Mouse (Mus musculus) heart, postnatal 14 days (tissue): ENCODE results near the gene Gm20388. TPM values are rescaled to one million over a fixed set of nuclear protein-coding genes. Genes with fewer than 3 reads are reported as not detected.
"Not testable (repeated sequence)": the region's sequence is repeated elsewhere in the genome, so short reads cannot be mapped to it uniquely, and the experiment has no call there.

ENCODE experiments used
- DNase-seq, 2 experiments: peaks; one replicate each; pipeline ENCODE4 v3.0.0; 2021 to 2022
- intact Hi-C: fragments of 180-260 bp; cut with DNase I; formaldehyde crosslinking; loops from one replicate; pipeline ENCODE4 v1.15.1; 2025
- total RNA-seq, 2 experiments: library from RNA; stranded (reverse); gene quantifications; 2 replicates each; pipeline ENCODE4 v1.2.3; 2021

The Gm20388 gene
- total RNA-seq, 2 experiments from 2014 or later: 0.24 TPM; not detected in 1

GRCm38 (mm10) chr8:120315644-120316043 lies 405.0 kb downstream of the Gm20388 start:
- DNase-seq: no peak
- intact Hi-C loops: no loop called here

DNA sequence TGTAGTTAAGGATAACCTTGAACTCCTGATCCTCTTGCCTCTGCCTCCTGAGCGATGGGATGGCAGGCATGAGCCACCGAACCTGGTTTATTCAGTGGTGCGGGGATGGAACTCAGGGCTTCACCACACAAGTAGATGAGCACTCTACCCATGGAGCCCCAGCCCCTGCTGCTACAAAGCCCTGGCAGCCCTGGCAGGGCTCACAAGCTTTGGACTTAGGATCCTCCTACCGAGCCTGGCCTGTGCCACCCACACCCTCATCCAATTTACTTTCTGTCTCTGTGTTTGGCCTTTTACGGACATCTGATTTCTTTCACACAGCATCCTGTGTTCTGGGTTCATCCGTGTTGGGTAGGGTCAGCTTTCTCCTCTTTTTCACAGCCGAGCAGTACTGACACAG lies 406.1 kb downstream of the Gm20388 start:
- DNase-seq: no peak
- intact Hi-C loops: no loop called here

DNA sequence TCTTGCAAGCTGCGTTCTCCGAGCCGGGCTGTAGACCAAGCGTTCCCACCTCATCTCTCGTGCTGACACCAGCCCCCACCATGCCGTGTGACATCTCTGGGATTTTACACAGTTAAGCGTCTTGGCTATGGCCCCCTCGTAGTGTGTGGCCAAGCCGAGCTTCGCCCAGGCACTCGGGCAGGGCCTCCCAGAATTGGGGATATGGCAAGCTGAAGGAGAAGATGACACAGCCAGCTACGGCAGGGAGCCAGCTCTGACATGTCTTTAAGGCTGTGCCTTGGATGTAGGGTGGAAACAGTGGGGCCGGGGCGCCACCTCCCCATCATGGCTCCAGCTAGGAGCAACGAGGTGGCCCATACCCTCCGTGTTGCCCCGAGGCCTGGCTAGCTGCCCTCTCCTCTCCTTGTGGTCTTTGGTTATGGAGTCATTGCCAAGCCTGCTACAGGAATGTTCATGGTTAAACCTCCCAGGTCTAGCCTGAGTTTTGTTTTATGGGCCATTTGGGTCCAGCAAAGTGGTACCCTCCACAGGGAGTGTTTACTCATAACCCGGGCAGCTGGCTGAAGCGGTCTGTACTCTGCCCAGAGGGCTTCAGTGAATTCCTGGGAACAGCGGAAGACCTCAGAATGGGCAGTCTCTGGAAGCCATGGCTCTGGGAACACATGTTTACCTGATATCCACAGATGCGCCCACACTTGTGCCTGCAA lies 406.6 kb downstream of the Gm20388 start:
- intact Hi-C loops: no loop called here
- no peak for DNase-seq

DNA sequence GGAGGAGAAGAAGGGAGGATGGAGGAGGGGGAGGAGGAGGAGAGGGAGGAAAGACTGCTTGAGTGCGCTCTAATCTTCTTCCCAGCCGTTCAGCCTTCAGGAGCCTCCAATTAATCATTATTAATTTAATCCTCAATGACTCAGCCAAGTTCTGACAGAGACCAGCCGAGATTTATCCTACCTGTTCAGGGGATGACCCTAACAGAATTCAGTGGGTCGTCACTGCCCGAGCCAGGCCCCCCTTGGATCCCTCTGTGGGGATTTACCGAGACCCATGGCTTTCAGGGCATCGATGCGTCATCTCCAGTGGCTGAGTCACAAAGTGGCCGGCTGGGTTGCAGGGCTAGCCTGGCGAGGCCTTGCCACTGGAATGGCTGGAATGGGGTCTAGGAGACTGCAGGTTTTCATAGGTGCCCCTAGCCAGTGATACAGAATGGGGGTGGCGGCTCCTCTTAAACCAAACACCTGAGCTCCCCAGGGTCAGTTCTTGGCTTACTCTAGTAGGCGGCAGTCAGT lies 407.9 kb downstream of the Gm20388 start:
- intact Hi-C loops: loop anchor here (2.0 kb wide), 2 partner anchors 18 to 30 kb away; no protein-coding TSS in a partner anchor
- DNase-seq: no peak

GRCm38 (mm10) chr8:120319449-120319848 lies 408.8 kb downstream of the Gm20388 start:
- DNase-seq: peak; percentile 81 to 89
- intact Hi-C loops: loop anchor here (1.0 to 2.0 kb wide), 3 partner anchors 19 to 140 kb away; no protein-coding TSS in a partner anchor

- intact Hi-C loops: loop anchor here (5.0 kb wide), 1 partner anchor 277 kb away; no protein-coding TSS in a partner anchor
- DNase-seq: no peak
Measured at GRCm38 (mm10) chr8:120320146-120320545, 409.5 kb downstream of the Gm20388 start.

DNA sequence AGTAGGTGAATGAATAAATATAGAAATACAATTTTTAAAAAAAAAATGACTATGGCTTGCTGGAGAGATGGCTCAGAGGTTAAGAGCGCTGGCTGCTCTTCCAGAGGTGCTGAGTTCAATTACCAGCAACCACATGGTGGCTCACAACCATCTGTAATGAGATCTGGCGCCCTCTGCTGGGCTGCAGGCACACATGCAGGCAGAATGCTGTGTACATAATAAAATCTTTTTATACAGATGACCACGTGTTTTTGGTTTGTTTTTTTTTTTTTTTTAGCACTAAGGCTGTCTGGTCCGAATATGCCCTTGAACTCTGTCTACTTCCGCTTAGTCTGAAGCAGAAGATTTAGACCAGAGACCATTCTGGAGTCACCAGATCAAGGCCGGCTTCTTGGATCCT lies 411.1 kb downstream of the Gm20388 start:
- DNase-seq: peak in 1 of 2 experiments; percentile 40
- intact Hi-C loops: loop anchor here (5.0 kb wide), 1 partner anchor 276 kb away; no protein-coding TSS in a partner anchor

DNA sequence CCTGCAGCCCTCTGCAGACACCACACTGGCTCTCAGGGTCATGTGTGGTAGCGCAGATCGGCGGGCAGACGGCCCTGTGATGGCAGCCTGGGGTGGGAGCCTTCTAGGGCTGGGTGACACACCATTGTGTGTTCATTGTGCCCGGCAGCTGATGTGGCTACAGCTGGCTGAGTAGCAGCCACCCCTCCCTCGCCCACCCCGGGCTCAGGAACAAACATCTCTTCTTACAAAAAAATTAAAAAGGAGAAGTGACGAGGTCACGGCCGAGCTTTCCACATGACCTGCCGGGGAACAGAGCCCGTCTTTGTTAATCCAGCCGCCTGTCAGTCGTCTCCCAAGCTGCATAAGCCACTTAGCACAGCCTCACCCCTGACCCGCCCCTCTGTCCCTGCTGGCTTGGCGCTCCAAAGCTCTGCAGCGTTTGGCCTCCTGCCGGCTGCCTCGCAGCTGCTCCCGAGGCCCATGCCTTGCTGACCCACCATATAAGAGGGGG lies 412.4 kb downstream of the Gm20388 start:
- DNase-seq: peak; percentile 67 to 75
- intact Hi-C loops: loop anchor here (5.0 kb wide), 1 partner anchor 274 kb away; no protein-coding TSS in a partner anchor

DNA sequence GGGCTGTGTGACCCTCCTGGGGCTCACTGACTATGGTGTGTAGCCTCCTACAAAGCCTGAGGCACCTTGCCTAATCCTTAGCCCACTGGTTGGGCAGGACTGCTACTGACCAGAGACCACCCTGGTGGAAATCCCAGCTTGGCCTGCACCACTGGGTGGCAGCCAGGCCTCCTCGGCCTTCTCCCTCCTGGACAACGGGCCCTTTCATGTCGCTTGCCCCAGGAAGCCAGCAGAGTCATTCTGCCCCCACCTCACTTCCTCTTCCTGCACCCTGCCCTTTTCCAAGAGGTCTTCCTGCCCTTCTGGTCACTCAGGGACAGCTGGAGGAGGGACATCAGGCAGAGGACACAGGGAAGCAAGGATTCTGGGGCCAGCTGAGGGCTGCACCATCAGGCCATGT lies 413.9 kb downstream of the Gm20388 start:
- DNase-seq: no peak
- intact Hi-C loops: loop anchor here (2.0 to 5.0 kb wide), 2 partner anchors 42 to 273 kb away; no protein-coding TSS in a partner anchor

- intact Hi-C loops: loop anchor here (2.0 kb wide), 1 partner anchor 42 kb away; no protein-coding TSS in a partner anchor
Measured at GRCm38 (mm10) chr8:120325172-120325767, 414.6 kb downstream of the Gm20388 start.

GRCm38 (mm10) chr8:120327131-120327554 lies 416.5 kb downstream of the Gm20388 start:
- intact Hi-C loops: no loop called here
- peak in 1 of 2 experiments; percentile 57 for DNase-seq

More at GRCm38 (mm10) chr8:120325172-120325767, 414.6 kb downstream of the Gm20388 start:
- no peak for DNase-seq

DNA sequence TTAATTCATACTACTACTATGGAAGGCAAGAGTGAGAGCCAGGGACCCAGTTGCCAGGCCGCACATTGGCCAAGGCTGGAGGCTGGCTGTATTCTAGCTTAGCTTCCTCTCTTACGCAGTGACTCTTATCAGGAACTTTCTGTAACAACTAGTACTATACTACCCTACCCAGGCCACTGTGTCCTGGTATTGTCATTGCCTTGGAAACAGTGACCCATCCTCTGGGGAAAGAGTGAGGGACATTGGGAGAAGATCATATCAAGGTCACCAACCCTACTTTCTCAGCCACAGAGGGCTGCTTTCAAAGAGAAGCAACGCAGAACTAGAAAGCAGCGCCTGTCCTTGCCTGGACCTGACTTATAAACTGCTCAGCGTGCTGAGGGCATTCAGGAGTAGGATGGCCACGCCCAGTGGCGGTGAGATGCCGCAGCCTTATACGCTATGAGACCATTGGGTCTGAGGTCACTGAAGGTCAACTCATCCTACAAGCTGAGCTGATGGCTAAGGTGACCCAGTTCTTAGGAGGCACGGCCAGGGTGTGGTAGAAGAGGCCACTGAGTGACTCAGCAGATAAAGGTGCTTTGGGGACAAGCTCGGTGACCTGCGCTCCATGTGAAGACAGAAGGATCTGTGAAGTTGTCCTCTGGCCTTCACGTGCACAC lies 417.9 kb downstream of the Gm20388 start:
- no peak for DNase-seq
- intact Hi-C loops: loop anchor here (2.0 kb wide), 1 partner anchor 206 kb away; no protein-coding TSS in a partner anchor

GRCm38 (mm10) chr8:120329030-120329748 lies 418.5 kb downstream of the Gm20388 start:
- DNase-seq: no peak
- intact Hi-C loops: loop anchor here (2.0 kb wide), 1 partner anchor 206 kb away; no protein-coding TSS in a partner anchor

- intact Hi-C loops: no loop called here
- DNase-seq: no peak
Measured at GRCm38 (mm10) chr8:120331027-120331426, 420.4 kb downstream of the Gm20388 start.

DNA sequence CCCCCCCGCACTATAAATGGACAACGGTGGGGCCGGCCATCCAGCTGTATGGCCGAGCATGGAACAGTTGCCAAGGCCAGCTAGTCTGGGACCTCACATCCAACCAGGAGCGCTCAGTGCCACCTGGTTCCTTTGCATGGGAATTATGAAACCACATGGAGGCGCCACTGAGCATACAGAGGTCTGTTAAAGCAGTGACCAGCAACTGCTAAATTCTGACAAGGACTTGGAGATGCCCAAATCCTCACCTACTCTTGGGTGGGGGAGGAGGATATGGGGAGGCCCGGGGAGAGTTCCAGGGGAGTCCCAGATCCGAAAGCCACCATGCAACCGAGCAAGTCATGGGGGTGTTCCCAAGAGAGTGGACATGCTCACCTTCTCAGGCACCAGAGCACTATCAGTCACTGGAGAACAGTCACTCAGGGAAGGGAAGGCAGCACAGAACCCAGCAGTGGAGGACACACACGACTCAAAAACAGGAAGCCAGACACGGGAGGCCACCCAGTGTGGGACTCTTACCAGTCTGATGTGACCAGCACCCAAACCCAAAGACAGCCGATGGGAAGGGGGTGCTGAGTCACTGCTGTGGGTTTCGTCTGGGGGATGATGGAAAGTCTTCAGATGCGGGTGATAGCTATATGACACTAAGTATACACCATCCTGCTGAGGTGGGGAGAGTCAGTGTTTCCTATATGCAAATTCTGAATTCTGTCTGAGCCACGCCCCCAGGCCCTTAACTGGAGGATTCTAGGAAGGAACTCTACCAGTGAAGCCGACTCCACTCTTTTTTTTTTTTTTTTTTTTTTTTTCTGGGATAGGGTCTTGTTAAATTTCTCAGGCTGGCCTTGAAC lies 422.0 kb downstream of the Gm20388 start:
- intact Hi-C loops: no loop called here
- peak in 1 of 2 experiments; percentile 49 for DNase-seq

DNA sequence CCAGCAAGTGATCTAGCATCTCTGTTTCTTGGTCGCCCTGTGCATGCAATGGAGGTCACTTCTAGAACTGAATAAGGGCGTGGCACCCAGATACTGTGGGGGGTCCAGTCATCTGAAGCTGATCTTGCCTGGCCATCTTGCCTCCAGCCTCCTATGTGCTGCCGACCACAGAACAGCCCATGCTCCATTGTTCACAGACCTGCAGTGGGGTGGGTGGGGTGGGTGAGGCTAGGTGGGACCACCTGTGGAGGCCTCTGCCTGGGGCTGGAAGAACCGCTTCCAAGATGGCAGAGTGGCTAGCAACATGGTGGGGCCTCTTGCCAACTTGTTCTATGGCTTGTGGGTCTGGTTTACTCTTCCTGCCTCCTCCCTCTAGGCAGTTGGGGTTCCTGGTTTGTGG lies 423.0 kb downstream of the Gm20388 start:
- intact Hi-C loops: no loop called here
- no peak for DNase-seq

DNA sequence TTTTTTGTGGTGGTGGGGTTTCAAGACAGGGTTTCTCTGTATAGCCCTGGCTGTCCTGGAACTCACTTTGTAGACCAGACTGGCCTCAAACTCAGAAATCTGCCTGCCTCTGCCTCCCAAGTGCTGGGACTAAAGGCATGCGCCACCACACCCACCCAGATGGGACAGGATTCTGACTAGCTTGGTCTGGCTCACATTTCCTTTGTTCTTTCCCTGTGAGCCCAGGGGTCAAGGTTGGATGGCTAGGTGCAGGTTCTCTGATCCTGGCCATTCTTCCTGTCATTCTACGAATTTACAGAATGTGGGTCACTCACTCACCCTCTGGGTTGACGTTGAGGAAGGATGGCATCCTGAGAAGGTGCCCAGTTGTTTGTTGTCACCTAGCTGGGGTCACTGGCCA lies 423.6 kb downstream of the Gm20388 start:
- DNase-seq, intact Hi-C loops: not testable (repeated sequence)

DNA sequence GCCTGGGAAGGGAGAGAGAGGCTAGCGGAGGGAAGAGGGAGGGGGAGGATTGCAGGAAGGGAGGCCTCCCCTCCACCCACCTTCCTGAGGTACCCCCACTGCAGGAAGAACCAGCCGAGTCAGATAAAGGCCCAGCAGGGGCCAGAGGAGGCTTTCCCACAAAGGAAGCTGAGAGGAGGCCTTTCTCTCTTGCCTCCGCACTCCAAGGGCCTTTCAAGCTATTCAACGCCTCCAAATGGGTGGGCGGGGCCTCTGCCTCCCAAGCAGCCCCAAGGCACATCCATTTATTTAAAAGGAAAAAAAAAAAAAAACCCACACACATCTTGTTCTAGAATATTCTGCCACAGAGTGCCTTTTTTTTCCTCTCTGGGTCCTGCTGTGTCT lies 424.2 kb downstream of the Gm20388 start:
- no peak for DNase-seq
- intact Hi-C loops: no loop called here
